Mouse (Mus musculus) liver, adult 2 months (tissue): Measurements from ENCODE around the gene Ugt1a7c. TPM values are rescaled to one million over a fixed set of nuclear protein-coding genes. Genes with fewer than 3 reads are reported as not detected.
A peak's percentile ranks its signal among the peaks of the same experiment; 100 is the strongest.
"Not testable (repeated sequence)": the region's sequence is repeated elsewhere in the genome, so short reads cannot be mapped to it uniquely, and the experiment has no call there.

Experiments
- DNase-seq: peaks from one replicate; pipeline ENCODE4 v3.0.0-alpha.2; 2011; ENCODE audit warnings: low read depth, low spot score; ENCODE audit errors: extremely low read depth
- H3K27ac ChIP-seq: fragments of 200-500 bp; replicated peaks from 2 replicates; pipeline ENCODE4 v1.5.1; 2012; ENCODE audit warnings: low read depth, mild to moderate bottlenecking, control low read depth, inconsistent platforms, low read length; ENCODE audit not compliant: insufficient read depth
- H3K27me3 ChIP-seq: fragments of 200-500 bp; 2 replicates; pipeline ENCODE4 v1.6.1; 2012; ENCODE audit warnings: mild to moderate bottlenecking, moderate library complexity, low read length, inconsistent platforms; ENCODE audit not compliant: control insufficient read depth, insufficient read depth
- H3K36me3 ChIP-seq: fragments of 200-500 bp; 2 replicates; pipeline ENCODE4 v1.6.1; 2012; ENCODE audit warnings: low read length, inconsistent platforms; ENCODE audit not compliant: control insufficient read depth, insufficient read depth
- H3K4me1 ChIP-seq: fragments of 200-500 bp; 2 replicates; pipeline ENCODE4 v1.6.1; 2011; ENCODE audit warnings: low read length; ENCODE audit not compliant: control insufficient read depth, insufficient read depth
- H3K4me3 ChIP-seq: fragments of 200-500 bp; 2 replicates; pipeline ENCODE4 v1.5.1; 2011; ENCODE audit warnings: low read depth, mild to moderate bottlenecking, control low read depth, low read length, moderate library complexity; ENCODE audit not compliant: insufficient read depth
- H3K79me2 ChIP-seq: fragments of 200-500 bp; 2 replicates; pipeline ENCODE4 v1.6.1; 2012; ENCODE audit warnings: inconsistent platforms, mild to moderate bottlenecking, low read length, moderate library complexity; ENCODE audit not compliant: control insufficient read depth, insufficient read depth
- H3K9ac ChIP-seq: fragments of 200-500 bp; 2 replicates; pipeline ENCODE4 v1.6.1; 2012; ENCODE audit warnings: low read depth, mild to moderate bottlenecking, control low read depth, inconsistent platforms, low read length
- CTCF ChIP-seq: fragments of 200-500 bp; IDR thresholded peaks from 2 replicates; pipeline ENCODE4 v1.5.1; 2011; ENCODE audit warnings: low read depth, low read length, control low read depth
- POLR2A ChIP-seq: fragments of 200-500 bp; IDR thresholded peaks from 2 replicates; pipeline ENCODE4 v1.6.1; 2011; ENCODE audit warnings: low read length, control low read depth; ENCODE audit not compliant: insufficient read depth; ENCODE audit errors: extremely low read depth
- WGBS: fragments of 180-500 bp; shearing (Covaris S2); methylation state at CpG from one replicate; pipeline ENCODE4 v1.1.7; 2018; 5-methylcytosine and 5-hydroxymethylcytosine counted together
- polyA plus RNA-seq: library from polyadenylated mRNA; depleted of rRNA; stranded (reverse); fragments of >200 nt; gene quantifications from 2 replicates; pipeline ENCODE4 v1.2.3, GENCODE M21; 2012
- total RNA-seq: library from RNA; depleted of rRNA; stranded (reverse); fragments of >200 nt; gene quantifications from 2 replicates; pipeline ENCODE4 v1.2.3, GENCODE M21; 2014

The Ugt1a7c gene
- total and polyA plus RNA-seq, 2 experiments = 2.0 to 51.1 TPM

GRCm38 (mm10) chr1:88094270-88094676, 589 bp upstream of the Ugt1a7c start:
- not testable (repeated sequence) for H3K4me3 ChIP-seq, H3K36me3 ChIP-seq, H3K4me1 ChIP-seq, H3K27ac ChIP-seq, H3K27me3 ChIP-seq, H3K9ac ChIP-seq
- DNase-seq = peak; percentile 51
- WGBS = 74% methylated on average over 3 of the region's 3 CpGs
- peak; percentile 59 for TF ChIP-seq CTCF
- peaks cover 11% of the 10 kb centered on the region; the same call in 1 of the 2 replicates for H3K79me2 ChIP-seq

GRCm38 (mm10) chr1:88098546-88098945, 3.7 kb downstream of the Ugt1a7c start:
- H3K27me3 ChIP-seq, H3K36me3 ChIP-seq, H3K4me3 ChIP-seq, H3K9ac ChIP-seq: not testable (repeated sequence)
- H3K4me1 ChIP-seq = peaks cover 15% of the 10 kb centered on the region
- 28% methylated on average over 3 of the region's 3 CpGs for WGBS
- DNase-seq = peak; percentile 61
- peaks cover 13% of the 10 kb centered on the region; the same call in 1 of the 2 replicates for H3K79me2 ChIP-seq
- 0 out of 2 replicates have a peak overlapping the region, but pooled peaks have one; percentile 24 for H3K27ac ChIP-seq

- H3K27ac ChIP-seq, H3K9ac ChIP-seq, H3K36me3 ChIP-seq, H3K27me3 ChIP-seq, DNase-seq, H3K4me3 ChIP-seq: not testable (repeated sequence)
- Histone ChIP-seq H3K4me1 (peaks cover 15% of the 10 kb centered on the region), H3K79me2 (peaks cover 18% of the 10 kb centered on the region; the same call in 1 of the 2 replicates)
- 95% methylated on average over 2 of the region's 2 CpGs for WGBS
These were observed 4.8 kb downstream of the Ugt1a7c start for GRCm38 (mm10) chr1:88099691-88100090.

DNA sequence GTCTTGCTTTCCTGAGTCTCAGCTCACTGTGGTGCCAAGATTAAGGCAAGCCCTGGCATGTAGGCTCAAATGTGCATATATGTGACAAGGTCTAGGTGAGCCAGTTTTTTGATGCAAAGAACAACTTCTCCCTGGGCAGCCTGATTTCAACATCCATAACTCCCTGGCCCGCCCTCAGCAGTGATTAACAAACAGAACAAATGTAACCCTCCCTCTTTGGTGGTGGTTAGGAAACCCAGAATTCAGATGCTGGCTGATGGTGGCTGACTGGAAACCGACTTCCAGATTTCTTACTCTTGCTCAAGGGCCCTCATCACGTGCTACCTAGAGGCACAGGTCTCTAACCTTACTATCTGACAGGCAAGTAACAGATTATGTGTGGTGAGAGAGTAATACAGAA, 8.2 kb downstream of the Ugt1a7c start, which contains the start of gene Ugt1a6b:
Gene Ugt1a6b, plus strand, starts transcription at position 234 of the 400 bp plus-strand sequence.
- H3K27me3 ChIP-seq, H3K36me3 ChIP-seq: not testable (repeated sequence)
- Histone ChIP-seq H3K4me3 (peak within 1 kb of the TSS; percentile 60), H3K9ac (peak within 1 kb of the TSS; percentile 71), H3K4me1 (peaks cover 31% of the 10 kb centered on the region), H3K27ac (peak within 1 kb of the TSS; percentile 76), H3K79me2 (peaks cover 22% of the 10 kb centered on the region; the same call in 1 of the 2 replicates)
- 13% methylated on average over 3 of the region's 3 CpGs for WGBS
- peak; percentile 72 for DNase-seq

DNA sequence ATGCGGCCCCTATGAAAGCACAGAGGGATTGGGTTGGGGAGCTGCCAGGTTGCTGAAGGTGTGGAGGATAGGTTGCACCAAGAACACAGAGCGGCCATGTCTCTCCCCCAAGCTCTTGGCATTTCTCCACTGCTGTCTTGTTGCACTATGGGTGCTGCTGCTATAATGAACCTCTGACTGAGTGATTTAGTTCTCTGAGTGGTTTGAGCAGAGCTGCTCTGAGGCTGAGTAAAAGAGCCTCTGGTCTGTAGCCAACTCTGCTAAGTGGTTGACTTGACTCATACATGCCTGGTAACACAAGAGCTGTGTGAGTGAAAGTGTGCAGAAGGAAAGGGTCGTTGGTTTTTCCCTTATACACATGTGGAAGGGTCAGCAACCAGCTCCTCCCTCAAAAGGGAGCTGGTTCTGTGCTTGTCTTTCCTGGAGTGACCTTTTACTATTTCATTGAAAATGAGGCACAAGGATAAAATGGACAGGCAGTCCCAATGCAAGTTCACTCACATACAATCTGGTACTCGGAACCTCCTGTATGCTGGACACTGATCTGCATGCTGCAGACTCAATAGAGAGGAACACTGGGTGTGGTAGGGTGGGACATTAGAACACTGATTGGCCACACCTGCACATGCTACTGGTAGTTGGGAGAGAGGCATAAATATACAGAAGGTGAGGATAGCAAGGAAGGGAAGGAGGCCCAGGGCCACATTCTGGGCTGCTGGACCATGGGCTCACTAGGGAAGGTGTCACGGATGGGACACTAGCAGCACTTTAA, 9.0 kb downstream of the Ugt1a7c start:
- peak overlapping the region; percentile 66 for H3K27ac ChIP-seq
- WGBS = 21% methylated on average over 5 of the region's 5 CpGs
- H3K4me3 ChIP-seq = peak overlapping the region; percentile 60
- not testable (repeated sequence) for H3K36me3 ChIP-seq, H3K27me3 ChIP-seq
- peak; percentile 63 for DNase-seq
- peak overlapping the region; percentile 71 for H3K9ac ChIP-seq
- peaks cover 19% of the 10 kb centered on the region; the same call in 1 of the 2 replicates for H3K79me2 ChIP-seq
- H3K4me1 ChIP-seq = peaks cover 30% of the 10 kb centered on the region

DNA sequence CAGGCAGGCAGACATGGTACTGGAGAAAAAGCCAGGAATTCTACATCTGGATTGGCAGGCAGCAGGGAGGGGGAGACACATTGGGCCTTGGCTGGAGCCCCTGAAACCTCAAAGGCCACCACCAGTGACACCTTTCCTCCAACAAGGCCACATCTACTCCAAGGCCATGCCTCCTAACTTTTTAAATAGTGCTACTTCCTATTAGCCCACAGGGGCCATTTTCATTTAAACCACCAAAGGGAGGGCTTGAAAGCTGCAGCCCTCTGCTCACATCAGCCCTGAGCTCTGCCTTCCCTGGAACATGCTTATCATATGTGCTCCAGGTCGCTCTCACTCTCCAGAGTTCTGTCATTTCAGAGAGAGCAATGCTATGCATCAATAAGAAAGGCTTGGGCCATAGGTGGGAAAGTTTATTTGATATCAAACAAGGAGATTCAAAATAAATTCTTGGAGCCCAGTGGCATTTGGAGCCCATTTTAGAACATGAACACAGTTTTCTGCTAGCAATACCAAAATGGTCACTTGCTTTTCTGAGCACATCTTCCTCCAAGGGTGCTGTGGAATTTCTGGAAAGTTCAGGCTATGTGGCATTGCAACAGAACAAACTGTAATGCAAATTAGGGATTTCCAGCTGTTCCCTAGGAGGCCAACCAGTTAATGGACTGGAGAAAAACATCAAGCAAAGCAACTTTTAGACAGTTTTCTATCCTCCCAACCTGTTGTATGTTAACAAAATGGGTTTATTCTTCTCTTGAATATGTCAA, 10.0 kb downstream of the Ugt1a7c start:
- Histone ChIP-seq H3K36me3 (peaks cover 3% of the 10 kb centered on the region; the same call in 1 of the 2 replicates), H3K4me1 (peaks cover 30% of the 10 kb centered on the region), H3K79me2 (peaks cover 17% of the 10 kb centered on the region; the same call in 1 of the 2 replicates), H3K9ac (peak overlapping the region; percentile 68), H3K27ac (peak overlapping the region; percentile 95), H3K27me3 (no peaks in the 10 kb centered on the region), H3K4me3 (peak overlapping the region; percentile 60)
- DNase-seq = peak; percentile 65
- WGBS = 30% methylated on average over 1 of the region's 1 CpGs
- TF ChIP-seq CTCF = no peak
- TF ChIP-seq POLR2A = no peak
